Mouse (Mus musculus): Measurements from ENCODE around the gene Nkx2-9.

Nkx2-9 gene

GRCm38 (mm10) chr12:56612761-56613437, at the start of gene Nkx2-9:
Gene Nkx2-9, minus strand, starts transcription at chr12:56613284.
- CTCF ChIA-PET: interaction anchor here in 2 of 4 experiments (0.7 to 0.8 kb wide), 2 partner anchors 68 to 74 kb away, joined by 3 to 5 read pairs; no protein-coding TSS in a partner anchor
- POLR2A ChIA-PET: interaction anchor here in 2 of 4 experiments (0.6 to 2.2 kb wide), 5 partner anchors 24 to 1600 kb away, joined by 3 to 8 read pairs (median 4); no protein-coding TSS in a partner anchor

GRCm38 (mm10) chr12:56637181-56637566, 24.1 kb upstream of the Nkx2-9 start:
- CTCF ChIA-PET: interaction anchor here in 3 of 4 experiments (0.6 to 2.2 kb wide), 19 partner anchors 9 to 747 kb away, joined by 3 to 20 read pairs (median 4); no protein-coding TSS in a partner anchor
- POLR2A ChIA-PET: interaction anchor here in 3 of 4 experiments (0.6 to 2.1 kb wide), 3 partner anchors 9 to 635 kb away, joined by 3 to 7 read pairs (median 3); no protein-coding TSS in a partner anchor

GRCm38 (mm10) chr12:56636534-56637180, 23.6 kb upstream of the Nkx2-9 start:
- ChIA-PET POLR2A (interaction anchor here in 3 of 4 experiments (0.6 to 2.1 kb wide), 5 partner anchors 10 to 634 kb away, joined by 3 to 7 read pairs (median 3); partner anchors contain the start of gene Nkx2-9 (in 1 of the 3)), CTCF (interaction anchor here (0.6 to 2.2 kb wide), 25 partner anchors 10 to 1124 kb away, joined by 3 to 20 read pairs (median 4); partner anchors contain the start of gene Nkx2-1 (in 1 of the 4))

- POLR2A ChIA-PET: no interaction called here
- CTCF ChIA-PET: no interaction called here
Observed at GRCm38 (mm10) chr12:56616088-56616487, 3.0 kb upstream of the Nkx2-9 start.

- POLR2A ChIA-PET: no interaction called here
- CTCF ChIA-PET: no interaction called here
Observed at GRCm38 (mm10) chr12:56615391-56615790, 2.3 kb upstream of the Nkx2-9 start.

GRCm38 (mm10) chr12:56614513-56614912, 1.4 kb upstream of the Nkx2-9 start:
- ChIA-PET POLR2A (interaction anchor here in 1 of 4 experiments (0.7 to 2.2 kb wide), 7 partner anchors 16 to 936 kb away, joined by 3 to 8 read pairs (median 3); no protein-coding TSS in a partner anchor), CTCF (interaction anchor here in 2 of 4 experiments (0.7 to 1.6 kb wide), 5 partner anchors 22 to 582 kb away, joined by 3 to 7 read pairs (median 3); no protein-coding TSS in a partner anchor)

- CTCF ChIA-PET: interaction anchor here in 3 of 4 experiments (0.5 to 1.6 kb wide), 7 partner anchors 23 to 941 kb away, joined by 3 to 7 read pairs (median 3); no protein-coding TSS in a partner anchor
- POLR2A ChIA-PET: interaction anchor here in 1 of 4 experiments (0.7 to 2.2 kb wide), 7 partner anchors 17 to 936 kb away, joined by 3 to 8 read pairs (median 3); no protein-coding TSS in a partner anchor
Observed at GRCm38 (mm10) chr12:56613916-56614510, 929 bp upstream of the Nkx2-9 start.

- POLR2A ChIA-PET: interaction anchor here in 2 of 4 experiments (0.6 to 2.2 kb wide), 6 partner anchors 23 to 1599 kb away, joined by 3 to 8 read pairs (median 3); no protein-coding TSS in a partner anchor
- CTCF ChIA-PET: interaction anchor here in 3 of 4 experiments (0.6 to 1.6 kb wide), 5 partner anchors 24 to 938 kb away, joined by 3 to 7 read pairs (median 5); no protein-coding TSS in a partner anchor
Observed at GRCm38 (mm10) chr12:56613438-56613830, 350 bp upstream of the Nkx2-9 start.

- ChIA-PET POLR2A (interaction anchor here in 1 of 4 experiments (1.5 kb wide), 1 partner anchor 78 kb away, joined by 6 read pairs; no protein-coding TSS in a partner anchor), CTCF (interaction anchor here in 1 of 4 experiments (0.5 kb wide), 1 partner anchor 36 kb away, joined by 4 read pairs; no protein-coding TSS in a partner anchor)
Observed at GRCm38 (mm10) chr12:56612349-56612735, 742 bp downstream of the Nkx2-9 start.

- CTCF ChIA-PET: interaction anchor here in 3 of 4 experiments (0.5 to 1.5 kb wide), 3 partner anchors 21 to 78 kb away, joined by 3 to 4 read pairs (median 4); no protein-coding TSS in a partner anchor
- POLR2A ChIA-PET: interaction anchor here in 2 of 4 experiments (0.6 to 1.5 kb wide), 3 partner anchors 19 to 77 kb away, joined by 3 to 6 read pairs (median 6); no protein-coding TSS in a partner anchor
Observed at GRCm38 (mm10) chr12:56611504-56612348, 1.4 kb downstream of the Nkx2-9 start.

GRCm38 (mm10) chr12:56610851-56611250, 2.2 kb downstream of the Nkx2-9 start:
- CTCF ChIA-PET: interaction anchor here in 1 of 4 experiments (1.5 kb wide), 1 partner anchor 20 kb away, joined by 4 read pairs; no protein-coding TSS in a partner anchor
- POLR2A ChIA-PET: no interaction called here

- ChIA-PET POLR2A (interaction anchor here in 1 of 4 experiments (0.6 kb wide), 1 partner anchor 89 kb away, joined by 3 read pairs; no protein-coding TSS in a partner anchor), CTCF (interaction anchor here in 3 of 4 experiments (0.6 to 1.8 kb wide), 3 partner anchors 37 to 600 kb away, joined by 3 to 5 read pairs (median 3); no protein-coding TSS in a partner anchor)
Observed at GRCm38 (mm10) chr12:56591722-56592121, 21.4 kb downstream of the Nkx2-9 start.

GRCm38 (mm10) chr12:56587830-56588229, 25.3 kb downstream of the Nkx2-9 start:
- POLR2A ChIA-PET: interaction anchor here in 1 of 4 experiments (1.0 kb wide), 1 partner anchor 49 kb away, joined by 3 read pairs; no protein-coding TSS in a partner anchor
- CTCF ChIA-PET: interaction anchor here in 2 of 4 experiments (0.6 to 1.4 kb wide), 4 partner anchors 44 to 93 kb away, joined by 3 to 6 read pairs (median 3); no protein-coding TSS in a partner anchor

All from embryonic stem cell, embryonic (primary cell).